Mouse (Mus musculus): ENCODE data around the gene Tmem159.

Tmem159 gene

GRCm38 (mm10) chr7:120102164-120102972 is at the start of gene Tmem159:
Gene Tmem159, plus strand, starts transcription at chr7:120102353.
- peak; percentile 74 for DNase-seq (ENCODE audit: low read depth, low spot score)

GRCm38 (mm10) chr7:120054016-120054415 is 48.1 kb upstream of the Tmem159 start:
- no peak for DNase-seq (ENCODE audit: low read depth, low spot score)

DNA sequence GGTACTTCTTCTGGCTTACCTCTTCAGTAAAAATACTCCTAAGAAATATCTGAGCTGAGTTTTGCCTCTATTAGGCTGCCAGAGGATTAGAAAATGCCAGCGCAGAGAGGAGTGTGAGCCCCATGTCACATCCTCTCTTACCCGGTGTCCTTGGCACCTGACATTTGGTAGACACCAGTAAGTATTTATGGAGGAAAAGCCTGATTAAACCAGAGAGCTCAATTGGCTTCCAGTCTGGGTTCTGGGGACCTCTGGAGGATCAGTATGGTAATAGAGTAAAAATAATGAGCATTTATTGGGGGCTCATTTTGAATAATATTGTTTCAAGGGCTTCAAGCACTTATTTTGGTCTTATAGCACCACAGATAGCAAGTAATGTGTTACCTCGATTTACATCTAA is 46.7 kb upstream of the Tmem159 start:
- no peak for DNase-seq (ENCODE audit: low read depth, low spot score)

DNA sequence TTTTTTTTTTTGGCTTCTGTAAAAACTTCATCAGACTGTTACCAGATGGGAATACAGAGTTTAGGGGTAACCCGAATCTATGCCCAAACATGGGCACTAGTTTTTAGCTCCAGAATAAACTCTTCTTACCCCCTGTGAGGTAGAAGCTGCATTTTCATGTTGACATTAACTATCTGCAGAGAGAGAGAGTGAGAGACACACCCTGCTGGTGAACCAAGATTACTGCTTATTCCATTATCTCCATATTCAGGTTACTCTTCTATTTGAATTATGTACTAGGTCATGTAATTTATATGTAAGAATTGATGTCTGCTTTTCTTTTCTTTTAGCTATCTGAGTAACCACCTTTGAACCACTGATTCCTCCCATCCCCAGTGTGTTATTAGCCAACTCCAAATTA is 38.1 kb upstream of the Tmem159 start:
- peak; percentile 4 for DNase-seq (ENCODE audit: low read depth, low spot score)

GRCm38 (mm10) chr7:120068114-120068513 is 34.0 kb upstream of the Tmem159 start:
- no peak for DNase-seq (ENCODE audit: low read depth, low spot score)

- DNase-seq (ENCODE audit: low read depth, low spot score): no peak
Observed at GRCm38 (mm10) chr7:120069164-120069563, 33.0 kb upstream of the Tmem159 start.

- no peak for DNase-seq (ENCODE audit: low read depth, low spot score)
Observed at GRCm38 (mm10) chr7:120080177-120080576, 22.0 kb upstream of the Tmem159 start.

DNA sequence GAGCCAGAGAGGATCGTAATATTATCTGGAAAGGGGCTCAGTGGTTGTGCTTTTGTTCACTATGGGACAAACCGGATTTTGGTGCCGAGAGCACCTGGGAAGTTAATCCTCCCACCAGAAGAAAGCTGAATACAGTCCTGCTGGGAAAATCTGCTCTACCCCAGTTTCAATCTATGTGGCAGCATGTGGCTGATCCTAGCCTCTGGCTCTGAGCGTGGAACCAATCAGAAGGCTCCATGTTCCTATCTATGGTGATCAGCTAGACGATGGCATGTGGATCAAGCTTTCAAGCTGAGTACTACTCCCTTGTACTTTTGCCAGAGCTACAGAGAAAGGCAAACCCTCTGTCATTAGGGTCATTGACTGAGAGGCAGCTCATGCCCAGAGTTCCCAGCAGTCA is 9.1 kb upstream of the Tmem159 start:
- no peak for DNase-seq (ENCODE audit: low read depth, low spot score)

- no peak for DNase-seq (ENCODE audit: low read depth, low spot score)
Observed at GRCm38 (mm10) chr7:120094216-120094615, 7.9 kb upstream of the Tmem159 start.

DNA sequence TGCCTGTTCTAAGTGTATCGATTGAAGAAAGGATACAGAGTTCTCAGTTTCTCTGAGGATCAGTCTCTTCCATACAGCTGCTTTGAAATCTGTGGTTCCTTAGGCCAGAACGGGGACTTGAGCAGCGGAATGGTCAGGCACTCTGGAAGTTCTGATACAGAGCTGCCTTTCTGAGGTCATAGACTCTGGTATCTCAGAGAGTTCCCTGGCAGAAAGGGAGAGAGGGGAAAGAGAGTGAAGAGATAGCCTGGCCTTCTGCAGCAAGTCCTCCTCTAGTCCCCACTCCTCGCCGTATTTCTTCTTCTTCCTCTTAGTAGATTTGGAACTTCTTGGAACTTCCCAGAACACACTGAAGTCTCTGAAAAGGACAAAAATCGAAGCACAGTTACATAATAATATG is 7.0 kb upstream of the Tmem159 start, which contains the start of gene Dnah3:
Dnah3 (minus strand) TSS at position 101 of the 400 bp plus-strand sequence.
- DNase-seq (ENCODE audit: low read depth, low spot score): no peak

- peak; percentile 74 for DNase-seq (ENCODE audit: low read depth, low spot score)
Observed at GRCm38 (mm10) chr7:120097845-120098244, 4.3 kb upstream of the Tmem159 start.

- DNase-seq (ENCODE audit: low read depth, low spot score): peak; percentile 40
Observed at GRCm38 (mm10) chr7:120098403-120098802, 3.8 kb upstream of the Tmem159 start.

DNA sequence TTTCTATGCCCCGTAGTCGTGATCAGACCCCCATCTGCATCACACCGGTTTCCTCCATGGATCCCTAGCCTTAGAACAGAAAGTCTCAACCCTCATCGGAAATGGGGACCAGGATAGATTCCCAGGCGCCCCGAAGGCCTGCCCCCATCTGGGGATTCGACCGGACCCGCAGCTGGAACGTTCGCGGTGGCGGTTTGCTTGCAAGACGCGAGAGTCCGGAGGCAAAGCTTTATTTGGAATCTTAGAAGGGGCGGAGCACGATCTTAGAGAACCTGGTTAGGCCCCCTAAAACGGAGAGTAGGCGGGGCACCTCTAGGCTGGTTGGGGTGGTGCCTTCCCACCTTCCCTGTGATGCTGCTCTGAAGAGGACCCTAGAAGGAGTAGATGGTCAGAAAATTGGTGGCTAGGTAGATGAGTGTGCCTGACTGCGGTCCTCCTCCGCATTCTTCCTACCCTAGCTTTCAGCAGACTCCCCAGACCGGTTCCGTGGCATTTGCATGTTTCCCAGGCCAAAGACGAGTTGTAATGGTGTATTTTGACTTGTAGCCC is 940 bp downstream of the Tmem159 start:
- DNase-seq (ENCODE audit: low read depth, low spot score): no peak

DNA sequence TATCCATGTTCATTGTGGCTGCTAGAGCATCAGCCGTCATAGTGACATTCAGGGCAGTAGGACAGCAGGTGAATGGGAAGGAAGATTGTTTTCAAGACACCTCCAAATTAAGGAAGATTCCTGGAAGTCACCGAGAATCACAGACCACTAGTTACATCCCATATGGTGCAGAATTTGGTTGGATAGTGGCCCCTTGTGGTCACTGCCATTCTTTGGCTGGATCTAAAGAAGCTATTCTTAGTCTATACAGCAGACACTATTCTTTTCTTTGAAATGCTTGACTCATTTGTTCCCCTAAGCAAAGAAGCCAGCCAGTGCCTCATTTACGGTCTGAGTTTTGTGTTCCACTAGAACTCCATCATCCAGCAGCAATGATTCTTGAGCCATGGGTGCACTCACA is 2.8 kb downstream of the Tmem159 start:
- peak; percentile 50 for DNase-seq (ENCODE audit: low read depth, low spot score)

DNA sequence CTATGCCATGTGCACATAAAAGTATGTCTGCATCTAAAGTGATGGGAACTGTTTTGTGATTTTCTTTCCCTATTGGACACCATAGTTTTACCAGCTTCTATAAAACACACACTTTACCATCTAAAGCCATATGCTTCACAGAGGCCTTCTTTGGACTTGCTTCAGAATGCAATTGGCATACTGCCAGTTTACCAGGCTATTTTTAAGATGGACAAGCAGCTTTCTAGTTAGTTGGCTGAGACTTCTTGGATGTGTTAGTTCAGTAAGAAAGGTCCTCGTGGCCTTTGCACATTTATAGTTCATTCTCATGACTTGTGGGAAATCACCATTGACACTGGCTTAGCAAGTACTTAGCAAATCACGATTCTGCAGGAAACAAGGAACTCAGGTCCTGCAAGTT is 4.2 kb downstream of the Tmem159 start:
- no peak for DNase-seq (ENCODE audit: low read depth, low spot score)

- no peak for DNase-seq (ENCODE audit: low read depth, low spot score)
Observed at GRCm38 (mm10) chr7:120109676-120110075, 7.5 kb downstream of the Tmem159 start.

- no peak for DNase-seq (ENCODE audit: low read depth, low spot score)
Observed at GRCm38 (mm10) chr7:120116976-120117375, 14.8 kb downstream of the Tmem159 start.

- no peak for DNase-seq (ENCODE audit: low read depth, low spot score)
Observed at GRCm38 (mm10) chr7:120117529-120117928, 15.4 kb downstream of the Tmem159 start.

GRCm38 (mm10) chr7:120123776-120124175 is 21.6 kb downstream of the Tmem159 start:
- no peak for DNase-seq (ENCODE audit: low read depth, low spot score)

GRCm38 (mm10) chr7:120124844-120125243 is 22.7 kb downstream of the Tmem159 start:
- DNase-seq (ENCODE audit: low read depth, low spot score): peak; percentile 72

- no peak for DNase-seq (ENCODE audit: low read depth, low spot score)
Observed at GRCm38 (mm10) chr7:120126976-120127685, 25.0 kb downstream of the Tmem159 start.

- no peak for DNase-seq (ENCODE audit: low read depth, low spot score)
Observed at GRCm38 (mm10) chr7:120127686-120128059, 25.5 kb downstream of the Tmem159 start.

GRCm38 (mm10) chr7:120128951-120129350 is 26.8 kb downstream of the Tmem159 start:
- DNase-seq (ENCODE audit: low read depth, low spot score): peak; percentile 4

Measured in 3T3-L1 (cell line).